Mouse (Mus musculus): Measurements from ENCODE around the gene Afap1l2.

DNA sequence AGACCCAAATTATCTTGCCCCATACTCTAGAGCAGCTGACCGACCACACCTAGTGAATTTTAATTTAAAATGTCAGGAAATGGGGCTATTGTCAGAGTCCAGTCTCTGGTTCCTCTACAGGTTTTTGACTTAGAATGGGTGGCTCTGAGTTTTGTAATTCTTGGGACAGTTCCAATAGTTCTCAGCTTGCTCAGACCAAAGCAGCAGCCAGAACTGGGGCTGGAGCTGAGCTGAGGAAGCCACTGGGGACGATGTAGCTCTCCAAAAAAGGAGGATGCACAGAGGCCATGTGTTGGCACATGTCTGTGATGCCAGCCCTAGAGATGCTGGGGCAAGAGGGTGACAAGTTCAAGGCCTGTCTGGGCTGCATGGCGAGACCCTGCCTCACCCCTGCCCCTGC, 78.6 kb downstream of the Afap1l2 start:
- TF ChIP-seq CTCF (IDR thresholded peaks at IDR 0.05; ENCODE audit: borderline replicate concordance, control insufficient read depth, extremely low read depth, insufficient read depth, low read length, poor library complexity) (no peak), POLR2A (IDR thresholded peaks at IDR 0.05; ENCODE audit: control insufficient read depth, extremely low read depth, insufficient read depth, low read length, poor library complexity) (no peak)

All from thymus, adult 2 months (tissue).